Mouse (Mus musculus) intestine, postnatal 0 days (tissue): ENCODE data around the gene Nhej1. TPM values are rescaled to one million over a fixed set of nuclear protein-coding genes. Genes with fewer than 3 reads are reported as not detected.

Experiments used
- ATAC-seq: fragments of 200-750 bp; cut with Nextera tagmentation; 2 replicates; pipeline ENCODE4 v1.8.0; 2017; ENCODE audit warnings: mild to moderate bottlenecking, moderate TSS enrichment, moderate library complexity
- H3K27ac ChIP-seq: fragments of 300-500 bp; sonication (generic); 2 replicates; pipeline ENCODE4 v1.5.1; 2014; ENCODE audit warnings: mild to moderate bottlenecking, low read depth, low read length, moderate library complexity
- H3K27me3 ChIP-seq: fragments of 300-500 bp; sonication (generic); replicated peaks from 2 replicates; pipeline ENCODE4 v1.6.1; 2014; ENCODE audit warnings: low read length, mixed read lengths; ENCODE audit not compliant: control insufficient read depth, insufficient read depth
- H3K36me3 ChIP-seq: fragments of 300-500 bp; sonication (generic); 2 replicates; pipeline ENCODE4 v1.6.1; 2014; ENCODE audit warnings: mild to moderate bottlenecking, moderate library complexity; ENCODE audit not compliant: control insufficient read depth, insufficient read depth
- H3K4me1 ChIP-seq: fragments of 300-500 bp; sonication (generic); replicated peaks from 2 replicates; pipeline ENCODE4 v1.6.1; 2014; ENCODE audit warnings: antibody characterized with exemption, low read length, mixed read lengths; ENCODE audit not compliant: control insufficient read depth, insufficient read depth
- H3K4me2 ChIP-seq: fragments of 300-500 bp; sonication (generic); replicated peaks from 2 replicates; pipeline ENCODE4 v1.6.1; 2014; ENCODE audit warnings: low read depth, mild to moderate bottlenecking, moderate library complexity
- H3K4me3 ChIP-seq: fragments of 300-500 bp; sonication (generic); 2 replicates; pipeline ENCODE4 v1.5.1; 2014; ENCODE audit warnings: low read depth, low read length
- H3K9ac ChIP-seq: fragments of 300-500 bp; sonication (generic); 2 replicates; pipeline ENCODE4 v1.6.1; 2014; ENCODE audit warnings: mild to moderate bottlenecking, low read depth, low read length
- H3K9me3 ChIP-seq: fragments of 300-500 bp; sonication (generic); 2 replicates; pipeline ENCODE4 v1.6.1; 2016; ENCODE audit warnings: mixed run types; ENCODE audit not compliant: control insufficient read depth
- CTCF ChIP-seq: sonication (generic); IDR thresholded peaks from 2 replicates; pipeline ENCODE4 v1.5.1; 2016; ENCODE audit warnings: low read depth, mild to moderate bottlenecking, control low read depth, antibody characterized with exemption, moderate library complexity
- WGBS: fragments of 180-500 bp; shearing (Covaris S2); extraction: QIAGEN DNeasy Blood & Tissue Kit; methylation state at CpG from one replicate; pipeline ENCODE4 v1.1.7; 2014; 5-methylcytosine and 5-hydroxymethylcytosine counted together
- polyA plus RNA-seq: library from polyadenylated mRNA; unstranded; fragments of >200 nt; fragmentation: Nextera tagmentation; extraction: Ambion mirVana; gene quantifications from 2 replicates; pipeline ENCODE4 v1.2.1, GENCODE M21; 2015

Gene Nhej1
- polyA plus RNA-seq, 1 experiment from 2014 or later = 5.0 TPM

GRCm38 (mm10) chr1:74948784-74949665 lies 176.0 kb downstream of the Nhej1 start:
- Histone ChIP-seq H3K36me3 (peaks cover 20% of the 10 kb centered on the region; the same call in 1 of the 2 replicates), H3K9ac (peak overlapping the region; percentile 84), H3K27me3 (peaks cover 38% of the 10 kb centered on the region), H3K9me3 (no peaks in the 10 kb centered on the region), H3K27ac (peak overlapping the region; percentile 95), H3K4me3 (peak overlapping the region; percentile 70), H3K4me1 (peaks cover 3% of the 10 kb centered on the region; the same call in 1 of the 2 replicates), H3K4me2 (peak overlapping the region; percentile 78)
- peak; percentile 68 for ATAC-seq
- peak; percentile 91 for TF ChIP-seq CTCF
- WGBS = 1% methylated on average over 20 of the region's 20 CpGs

- Histone ChIP-seq H3K9me3 (no peaks in the 10 kb centered on the region), H3K27ac (0 out of 2 replicates have a peak overlapping the region, but pooled peaks have one; percentile 95), H3K9ac (peak overlapping the region; percentile 84), H3K4me3 (peak overlapping the region; percentile 70), H3K4me2 (peak overlapping the region; percentile 78), H3K27me3 (peaks cover 34% of the 10 kb centered on the region), H3K4me1 (peaks cover 3% of the 10 kb centered on the region; the same call in 1 of the 2 replicates), H3K36me3 (peaks cover 20% of the 10 kb centered on the region; the same call in 1 of the 2 replicates)
- WGBS = 3% methylated on average over 39 of the region's 41 CpGs
- no peak for ATAC-seq
- no peak for TF ChIP-seq CTCF
Observed at GRCm38 (mm10) chr1:74947986-74948670, 176.9 kb downstream of the Nhej1 start.

GRCm38 (mm10) chr1:74941651-74942360 lies 183.2 kb downstream of the Nhej1 start:
- Histone ChIP-seq H3K36me3 (peaks cover 15% of the 10 kb centered on the region; the same call in 1 of the 2 replicates), H3K9me3 (no peaks in the 10 kb centered on the region), H3K27me3 (no peaks in the 10 kb centered on the region), H3K9ac (no peak overlapping the region), H3K4me1 (no peaks in the 10 kb centered on the region), H3K4me3 (no peak overlapping the region), H3K4me2 (no peak overlapping the region), H3K27ac (peak overlapping the region; percentile 68)
- TF ChIP-seq CTCF = no peak
- peak; percentile 89 for ATAC-seq
- 23% methylated on average over 12 of the region's 12 CpGs for whole genome bisulfite sequencing

- Histone ChIP-seq H3K4me3 (no peak overlapping the region), H3K4me2 (no peak overlapping the region), H3K27me3 (no peaks in the 10 kb centered on the region), H3K4me1 (no peaks in the 10 kb centered on the region), H3K9ac (no peak overlapping the region), H3K9me3 (no peaks in the 10 kb centered on the region), H3K27ac (no peak overlapping the region), H3K36me3 (peaks cover 1% of the 10 kb centered on the region; the same call in 1 of the 2 replicates)
- WGBS = 10% methylated on average over 3 of the region's 3 CpGs
- TF ChIP-seq CTCF = no peak
- ATAC-seq = no peak
Observed at GRCm38 (mm10) chr1:74939762-74940161, 185.2 kb downstream of the Nhej1 start.

- H3K4me3 ChIP-seq = no peak overlapping the region
- no peak overlapping the region for H3K9ac ChIP-seq
- H3K27me3 ChIP-seq = no peaks in the 10 kb centered on the region
- H3K27ac ChIP-seq = peak overlapping the region; percentile 78
- H3K36me3 ChIP-seq = no peaks in the 10 kb centered on the region
- no peak for TF ChIP-seq CTCF
- no peaks in the 10 kb centered on the region for H3K9me3 ChIP-seq
- peak overlapping the region; percentile 60 for H3K4me2 ChIP-seq
- no peaks in the 10 kb centered on the region for H3K4me1 ChIP-seq
- WGBS = 24% methylated on average over 12 of the region's 12 CpGs
- ATAC-seq = peak; percentile 80
Observed at GRCm38 (mm10) chr1:74936221-74936830, 188.7 kb downstream of the Nhej1 start.
